ENCODE assay signal across 8 mouse cellular contexts in genomic region chr8:95202649-95203275, GRCm38 (mm10). TPM values are rescaled to one million over a fixed set of nuclear protein-coding genes. Genes with fewer than 3 reads are reported as not detected.
DNase-seq lines count a peak whose midpoint lies in the region; ATAC-seq and TF ChIP-seq lines count a peak whose summit lies in the region.

Kifc3 (minus strand) TSS chr8:95202812.

- TF ChIP-seq CTCF in thymus, adult 2 months (IDR thresholded peaks at IDR 0.05; ENCODE audit: borderline replicate concordance, control insufficient read depth, extremely low read depth, insufficient read depth, low read length, poor library complexity): no peak
- TF ChIP-seq CTCF in gastrocnemius, adult 2 months (IDR thresholded peaks at IDR 0.05): no peak
- TF ChIP-seq CTCF in intestine, postnatal 0 days (IDR thresholded peaks at IDR 0.05; ENCODE audit: low read depth): no peak

- H3K36me3 ChIP-seq in thymus, adult 2 months (ENCODE audit: control insufficient read depth, insufficient read depth, low read length): no peaks in the 10 kb centered on the region
- no peaks in the 10 kb centered on the region for H3K36me3 ChIP-seq in intestine, postnatal 0 days (ENCODE audit: control insufficient read depth, insufficient read depth)
- H3K36me3 ChIP-seq in limb, embryonic 13.5 days: no peaks in the 10 kb centered on the region

- H3K27ac ChIP-seq in thymus, adult 2 months (ENCODE audit: control insufficient read depth, insufficient read depth, low read length): no peak within 1 kb of the TSS
- H3K27ac ChIP-seq in gastrocnemius, adult 2 months: peak within 1 kb of the TSS; percentile 41; the same call in 1 of the 2 replicates
- H3K27ac ChIP-seq in intestine, postnatal 0 days (ENCODE audit: low read depth, low read length): 0 out of 2 replicates have a peak within 1 kb of the TSS, but pooled peaks have one; percentile 41
- H3K27ac ChIP-seq in limb, embryonic 13.5 days: no peak within 1 kb of the TSS

- intact Hi-C loops in gastrocnemius, adult 2 months (cut with DNase I): loop anchor here (5.0 to 10.0 kb wide), 2 partner anchors 68 to 250 kb away; no protein-coding TSS in a partner anchor

- 0 out of 2 replicates have a peak within 1 kb of the TSS, but pooled peaks have one; percentile 28 for H3K9ac ChIP-seq in intestine, postnatal 0 days (ENCODE audit: low read depth, low read length)
- no peak within 1 kb of the TSS for H3K9ac ChIP-seq in limb, embryonic 13.5 days

- peak within 1 kb of the TSS; percentile 57 for H3K4me2 ChIP-seq in intestine, postnatal 0 days (replicated peaks; ENCODE audit: low read depth)
- H3K4me2 ChIP-seq in limb, embryonic 13.5 days (replicated peaks): no peak within 1 kb of the TSS

- DNase-seq in thymus, adult 2 months: no peak
- DNase-seq in thymus, postnatal 10 days (ENCODE audit: low spot score in 2 of 2): no peak
- DNase-seq in gastrocnemius, adult 2 months: peak; percentile 75
- no peak for DNase-seq in spleen, postnatal 36 days (ENCODE audit: low spot score in 2 of 2)
- DNase-seq in c-Kit-positive CD71-positive TER-119-positive erythroid progenitor cells, embryonic 14.5 days (ENCODE audit: low spot score): no peak

- H3K4me1 ChIP-seq in thymus, adult 2 months (replicated peaks; ENCODE audit: control insufficient read depth, insufficient read depth, low read length): no peaks in the 10 kb centered on the region
- no peaks in the 10 kb centered on the region for H3K4me1 ChIP-seq in intestine, postnatal 0 days (replicated peaks; ENCODE audit: control insufficient read depth, insufficient read depth, low read length)
- 0 out of 2 replicates have a peak, but pooled peaks cover 3% of the 10 kb centered on the region for H3K4me1 ChIP-seq in limb, embryonic 13.5 days

- H3K4me3 ChIP-seq in thymus, adult 2 months (ENCODE audit: control insufficient read depth, insufficient read depth, low read length): no peak within 1 kb of the TSS
- H3K4me3 ChIP-seq in gastrocnemius, adult 2 months: peak within 1 kb of the TSS; percentile 30; the same call in 1 of the 2 replicates
- H3K4me3 ChIP-seq in intestine, postnatal 0 days (ENCODE audit: low read depth, low read length): peak within 1 kb of the TSS; percentile 26
- no peak within 1 kb of the TSS for H3K4me3 ChIP-seq in limb, embryonic 13.5 days

- no peak for TF ChIP-seq POLR2A in thymus, adult 2 months (IDR thresholded peaks at IDR 0.05; ENCODE audit: control insufficient read depth, extremely low read depth, insufficient read depth, low read length, poor library complexity)

- H3K9me3 ChIP-seq in intestine, postnatal 0 days (ENCODE audit: control insufficient read depth): no peaks in the 10 kb centered on the region
- no peaks in the 10 kb centered on the region for H3K9me3 ChIP-seq in limb, embryonic 13.5 days

- ATAC-seq in intestine, postnatal 0 days: peak; percentile 88
- no peak for ATAC-seq in limb, embryonic 13.5 days (ENCODE audit: low FRiP score, low read depth)
- ATAC-seq in megakaryocyte progenitor cell, adult 5-6 weeks (replicated peaks; ENCODE audit: poor library complexity): no peak

- WGBS in thymus, adult 2 months: 91% methylated on average over 14 of the region's 14 CpGs
- WGBS in intestine, postnatal 0 days: 32% methylated on average over 14 of the region's 14 CpGs
- WGBS in limb, embryonic 13.5 days: 60% methylated on average over 14 of the region's 14 CpGs

- no peaks in the 10 kb centered on the region for H3K27me3 ChIP-seq in thymus, adult 2 months (ENCODE audit: control insufficient read depth, insufficient read depth, low read length)
- no peaks in the 10 kb centered on the region for H3K27me3 ChIP-seq in intestine, postnatal 0 days (replicated peaks; ENCODE audit: control insufficient read depth, insufficient read depth, low read length)
- no peaks in the 10 kb centered on the region for H3K27me3 ChIP-seq in limb, embryonic 13.5 days

RNA-seq across cellular contexts. Expression of gene Kifc3, which starts in this region (rescaled TPM):
- polyA plus RNA-seq in thymus, adult 2 months (2012; rRNA removed): 13.7 and 19.1 TPM in 2 replicates
- 10 to 100 TPM in 1 of 2 experiments, 1 to 10 TPM in 1; 5.2 to 11.4 TPM for total RNA-seq in gastrocnemius, adult 2 months (2021)
- polyA plus RNA-seq in intestine, postnatal 0 days (2015; fragmentation: Nextera tagmentation; extraction: Ambion mirVana): 20.9 and 21.1 TPM in 2 replicates
- polyA plus RNA-seq in limb, embryonic 13.5 days (2015; fragmentation: Nextera tagmentation; extraction: Ambion mirVana): 15.5 and 16.8 TPM in 2 replicates
- total RNA-seq in megakaryocyte progenitor cell, adult 5-6 weeks (2015): 0.73 and 0.99 TPM in 2 replicates
- total RNA-seq in megakaryocyte progenitor cell, adult 5-6 weeks (2017): 0.68 and 1.4 TPM in 2 replicates

Comparison
In these comparisons a context has a peak if more than half of its experiments do, and no peak if none do; other contexts are left out.
1. H3K27ac ChIP-seq: peak in gastrocnemius, adult 2 months (single experiment) and intestine, postnatal 0 days (single experiment); none in thymus, adult 2 months (single experiment) and limb, embryonic 13.5 days (single experiment).
2. H3K4me3 ChIP-seq: peak in gastrocnemius, adult 2 months (single experiment) and intestine, postnatal 0 days (single experiment); none in thymus, adult 2 months (single experiment) and limb, embryonic 13.5 days (single experiment).